In genomic region chr7:113238365-113238764, GRCm38 (mm10) we compare ENCODE assay signal across 18 mouse cellular contexts. TPM values are rescaled to one million over a fixed set of nuclear protein-coding genes. Genes with fewer than 3 reads are reported as not detected.
DNase-seq lines count a peak whose midpoint lies in the region; ATAC-seq and TF ChIP-seq lines count a peak whose summit lies in the region.
"Had no signal": no experiment of that assay in that cellular context is flagged by ENCODE, and none has a peak within 500 bp of the region (broad histone marks: within the 10 kb centered on the region; RNA-seq: fewer than 3 reads in every experiment).

No protein-coding gene starts in this region.

- peaks cover 26% of the 10 kb centered on the region for H3K4me1 ChIP-seq in kidney, adult 2 months (ENCODE audit: control insufficient read depth, insufficient read depth, low read length)
- peaks cover 39% of the 10 kb centered on the region for H3K4me1 ChIP-seq in lung, embryonic 15.5 days
- peaks cover 8 to 34% of the 10 kb centered on the region in 2 experiments for H3K4me1 ChIP-seq in MEL (ENCODE audit: control insufficient read depth in 1 of 2, insufficient read depth in 2 of 2, low read length in 2 of 2)
- peaks cover 17% of the 10 kb centered on the region for H3K4me1 ChIP-seq in cortical plate, adult 2 months (ENCODE audit: control insufficient read depth, insufficient read depth, low read length)

- no peaks in the 10 kb centered on the region for H3K27me3 ChIP-seq in kidney, adult 2 months (replicated peaks; ENCODE audit: control insufficient read depth, insufficient read depth, low read length)
- no peaks in the 10 kb centered on the region for H3K27me3 ChIP-seq in lung, embryonic 15.5 days
- no peaks in the 10 kb centered on the region for H3K27me3 ChIP-seq in MEL (ENCODE audit: control insufficient read depth in 1 of 2, insufficient read depth in 2 of 2, low read length in 2 of 2)
- H3K27me3 ChIP-seq: hindbrain, embryonic 15.5 days; neural tube, embryonic 12.5 days had no signal

- no peaks in the 10 kb centered on the region for H3K79me2 ChIP-seq in MEL (ENCODE audit: control insufficient read depth, insufficient read depth, low read length, poor library complexity)

- no peak overlapping the region for H3K4me3 ChIP-seq in kidney, adult 2 months (ENCODE audit: insufficient read depth, low read depth, low read length)
- H3K4me3 ChIP-seq in lung, embryonic 15.5 days = no peak overlapping the region
- no peak overlapping the region for H3K4me3 ChIP-seq in MEL (ENCODE audit: control insufficient read depth in 1 of 2, insufficient read depth in 1 of 2, low read depth in 2 of 2, low read length in 2 of 2)
- H3K4me3 ChIP-seq in cortical plate, adult 2 months (ENCODE audit: insufficient read depth, low read length) = no peak overlapping the region
- H3K4me3 ChIP-seq: hindbrain, embryonic 15.5 days; left cerebral cortex, adult 2 months; neural tube, embryonic 12.5 days had no signal

- no peak for TF ChIP-seq EP300 in MEL (IDR thresholded peaks at IDR 0.05; ENCODE audit: low read depth in 1 of 2, low read length in 2 of 2)

- peak; percentile 44 for TF ChIP-seq CTCF in kidney, adult 2 months (conservative IDR thresholded peaks at IDR 0.05; ENCODE audit: insufficient read depth, insufficient read length, low read depth, low read length)
- peak in 2 of 3 experiments; percentile 26 to 28; a peak in 3 of 6 replicates for TF ChIP-seq CTCF in MEL (IDR thresholded peaks at IDR 0.05 in 2 of 3, conservative IDR thresholded peaks at IDR 0.05 in 1 of 3; ENCODE audit: control insufficient read depth in 1 of 3, insufficient read depth in 1 of 3, low read depth in 2 of 3, low read length in 3 of 3, poor library complexity in 1 of 3, severe bottlenecking in 1 of 3)
- peak; percentile 17; the same call in 1 of the 2 replicates for TF ChIP-seq CTCF in cortical plate, adult 2 months (IDR thresholded peaks at IDR 0.05; ENCODE audit: extremely low read depth, insufficient read depth, low read length)

- H3K36me3 ChIP-seq in kidney, adult 2 months (ENCODE audit: control insufficient read depth, insufficient read depth, low read length) = no peaks in the 10 kb centered on the region
- no peaks in the 10 kb centered on the region for H3K36me3 ChIP-seq in lung, embryonic 15.5 days
- H3K36me3 ChIP-seq in MEL (ENCODE audit: control insufficient read depth in 1 of 2, insufficient read depth in 2 of 2, low read length in 2 of 2) = peaks cover 0 to 23% of the 10 kb centered on the region in 2 experiments; a peak in 2 of 4 replicates
- H3K36me3 ChIP-seq: hindbrain, embryonic 15.5 days; neural tube, embryonic 12.5 days had no signal

- no peak for ATAC-seq in lung, embryonic 15.5 days (ENCODE audit: borderline replicate concordance, extremely low read depth, low FRiP score, low TSS enrichment)
- ATAC-seq in megakaryocyte-erythroid progenitor cell, adult 5-6 weeks (replicated peaks; ENCODE audit: low FRiP score, low TSS enrichment, poor library complexity, severe bottlenecking) = no peak

- no peaks in the 10 kb centered on the region for H3K9me3 ChIP-seq in lung, embryonic 15.5 days
- no peaks in the 10 kb centered on the region for H3K9me3 ChIP-seq in MEL (replicated peaks; ENCODE audit: insufficient read depth, low read length)
- H3K9me3 ChIP-seq: hindbrain, embryonic 15.5 days; neural tube, embryonic 12.5 days had no signal

- 91% methylated on average over 6 of the region's 6 CpGs for WGBS in kidney, adult 2 months
- 81% methylated on average over 6 of the region's 6 CpGs for WGBS in lung, embryonic 15.5 days

- H3K27ac ChIP-seq in kidney, adult 2 months (ENCODE audit: insufficient read depth, low read depth, low read length) = no peak overlapping the region
- 0 out of 2 replicates have a peak overlapping the region, but pooled peaks have one; percentile 71 for H3K27ac ChIP-seq in lung, embryonic 15.5 days
- no peak overlapping the region for H3K27ac ChIP-seq in MEL (ENCODE audit: control insufficient read depth, low read depth, low read length)
- no peak overlapping the region for H3K27ac ChIP-seq in cortical plate, adult 2 months (ENCODE audit: insufficient read depth, low read length)
- H3K27ac ChIP-seq: hindbrain, embryonic 15.5 days; left cerebral cortex, adult 2 months; neural tube, embryonic 12.5 days had no signal

- H3K9ac ChIP-seq in lung, embryonic 15.5 days = no peak overlapping the region
- H3K9ac ChIP-seq in MEL (ENCODE audit: control insufficient read depth, low read depth, low read length, poor library complexity, severe bottlenecking) = no peak overlapping the region
- H3K9ac ChIP-seq: hindbrain, embryonic 15.5 days; lung, embryonic 14.5 days; neural tube, embryonic 12.5 days had no signal

- TF ChIP-seq POLR2A in kidney, adult 2 months (IDR thresholded peaks at IDR 0.05; ENCODE audit: low read depth, low read length) = no peak
- no peak for TF ChIP-seq POLR2A in MEL (IDR thresholded peaks at IDR 0.05; ENCODE audit: control insufficient read depth in 1 of 2, insufficient read depth in 1 of 2, low read depth in 1 of 2, low read length in 2 of 2, poor library complexity in 1 of 2)
- no peak for TF ChIP-seq POLR2A in cortical plate, adult 2 months (IDR thresholded peaks at IDR 0.05; ENCODE audit: extremely low read depth, insufficient read depth, low read length)

- peak; percentile 22 for TF ChIP-seq RAD21 in MEL (IDR thresholded peaks at IDR 0.05; ENCODE audit: low read depth, low read length)

- no peak for DNase-seq in kidney, adult 2 months
- DNase-seq in kidney, adult 8-10 months = no peak
- DNase-seq in lung, postnatal 10 days = no peak
- no peak for DNase-seq in MEL (ENCODE audit: low read depth, low spot score)
- no peak for DNase-seq in urinary bladder, postnatal 4 days (ENCODE audit: low spot score in 2 of 2)
- DNase-seq: cerebellum, adult 8-10 months; gastrocnemius, postnatal 25 days; heart, postnatal 10 days; kidney, adult 9 months; lung, embryonic 14.5 days; right cerebral cortex, postnatal 14 days; thymus, postnatal 36 days had no signal

- H3K4me2 ChIP-seq in lung, embryonic 15.5 days = no peak overlapping the region
- H3K4me2 ChIP-seq: hindbrain, embryonic 15.5 days; lung, embryonic 14.5 days; neural tube, embryonic 12.5 days had no signal

TF ChIP-seq in MEL, 35 proteins besides CTCF, POLR2A, EP300 and RAD21:
- no peak for TF ChIP-seq NELFE (IDR thresholded peaks at IDR 0.05; ENCODE audit: low read depth, low read length)
- no peak for TF ChIP-seq ZNF384 (IDR thresholded peaks at IDR 0.05; ENCODE audit: low read depth, low read length)
- no peak for TF ChIP-seq JUND (IDR thresholded peaks at IDR 0.05; ENCODE audit: low read depth, low read length)
- no peak for TF ChIP-seq SMC3 (IDR thresholded peaks at IDR 0.05; ENCODE audit: low read depth, low read length)
- no peak for TF ChIP-seq TAL1 (IDR thresholded peaks at IDR 0.05; ENCODE audit: low read length)
- no peak for TF ChIP-seq CHD1 (IDR thresholded peaks at IDR 0.05; ENCODE audit: low read depth, low read length)
- TF ChIP-seq SIN3A (IDR thresholded peaks at IDR 0.05; ENCODE audit: low read length) = no peak
- TF ChIP-seq MEF2A (IDR thresholded peaks at IDR 0.05; ENCODE audit: extremely low read depth, insufficient replicate concordance, low read depth, low read length, poor library complexity, severe bottlenecking) = no peak
- TF ChIP-seq NRF1 (IDR thresholded peaks at IDR 0.05; ENCODE audit: insufficient read depth, low read depth, low read length, poor library complexity, severe bottlenecking) = no peak
- no peak for TF ChIP-seq ELF1 (IDR thresholded peaks at IDR 0.05; ENCODE audit: low read depth, low read length)
- TF ChIP-seq E2F4 (IDR thresholded peaks at IDR 0.05; ENCODE audit: borderline replicate concordance, low read depth, low read length) = no peak
- TF ChIP-seq RCOR1 (IDR thresholded peaks at IDR 0.05; ENCODE audit: low read depth, low read length) = no peak
- no peak for TF ChIP-seq MYB (IDR thresholded peaks at IDR 0.05; ENCODE audit: low read depth, low read length)
- no peak for TF ChIP-seq MAX (IDR thresholded peaks at IDR 0.05; ENCODE audit: low read length)
- TF ChIP-seq MYC (IDR thresholded peaks at IDR 0.05; ENCODE audit: low read depth, low read length) = no peak
- TF ChIP-seq POLR2AphosphoS2 (IDR thresholded peaks at IDR 0.05; ENCODE audit: low read length) = no peak

RNA-seq across cellular contexts. Expression of gene Arntl, which starts 31.1 kb away (rescaled TPM):
- polyA plus RNA-seq in kidney, adult 2 months (2012; rRNA removed) = 6.0 and 7.3 TPM in 2 replicates
- 11.1 and 11.8 TPM in 2 replicates for polyA plus RNA-seq in lung, embryonic 15.5 days (2015; fragmentation: Nextera tagmentation; extraction: Ambion mirVana)
- 2.0 and 3.7 TPM in 2 replicates for total RNA-seq in MEL (2012; rRNA removed)
- polyA plus RNA-seq in MEL (2012; ENCODE audit: insufficient read depth in 1 of 2, insufficient read length in 2 of 2, low read depth in 1 of 2, low replicate concordance in 2 of 2, missing spikeins in 1 of 2) = 1 to 10 TPM in 1 of 2 experiments, not detected in 1; 4.5 TPM
- 30.4 and 34.6 TPM in 2 replicates for polyA plus RNA-seq in cortical plate, adult 2 months (2012; rRNA removed)
- 10.7 and 28.0 TPM in 2 replicates for total RNA-seq in megakaryocyte-erythroid progenitor cell, adult 5-6 weeks (2014; fragmentation: Nextera tagmentation)
- 7.5 and 8.2 TPM in 2 replicates for total RNA-seq in megakaryocyte-erythroid progenitor cell, adult 5-6 weeks (2017)
